Mouse (Mus musculus): ENCODE data around the gene Ulk3. TPM values are rescaled to one million over a fixed set of nuclear protein-coding genes. Genes with fewer than 3 reads are reported as not detected.

Gene Ulk3
- 10 to 100 TPM; 28.4 to 33.6 TPM for total RNA-seq (2023)

DNA sequence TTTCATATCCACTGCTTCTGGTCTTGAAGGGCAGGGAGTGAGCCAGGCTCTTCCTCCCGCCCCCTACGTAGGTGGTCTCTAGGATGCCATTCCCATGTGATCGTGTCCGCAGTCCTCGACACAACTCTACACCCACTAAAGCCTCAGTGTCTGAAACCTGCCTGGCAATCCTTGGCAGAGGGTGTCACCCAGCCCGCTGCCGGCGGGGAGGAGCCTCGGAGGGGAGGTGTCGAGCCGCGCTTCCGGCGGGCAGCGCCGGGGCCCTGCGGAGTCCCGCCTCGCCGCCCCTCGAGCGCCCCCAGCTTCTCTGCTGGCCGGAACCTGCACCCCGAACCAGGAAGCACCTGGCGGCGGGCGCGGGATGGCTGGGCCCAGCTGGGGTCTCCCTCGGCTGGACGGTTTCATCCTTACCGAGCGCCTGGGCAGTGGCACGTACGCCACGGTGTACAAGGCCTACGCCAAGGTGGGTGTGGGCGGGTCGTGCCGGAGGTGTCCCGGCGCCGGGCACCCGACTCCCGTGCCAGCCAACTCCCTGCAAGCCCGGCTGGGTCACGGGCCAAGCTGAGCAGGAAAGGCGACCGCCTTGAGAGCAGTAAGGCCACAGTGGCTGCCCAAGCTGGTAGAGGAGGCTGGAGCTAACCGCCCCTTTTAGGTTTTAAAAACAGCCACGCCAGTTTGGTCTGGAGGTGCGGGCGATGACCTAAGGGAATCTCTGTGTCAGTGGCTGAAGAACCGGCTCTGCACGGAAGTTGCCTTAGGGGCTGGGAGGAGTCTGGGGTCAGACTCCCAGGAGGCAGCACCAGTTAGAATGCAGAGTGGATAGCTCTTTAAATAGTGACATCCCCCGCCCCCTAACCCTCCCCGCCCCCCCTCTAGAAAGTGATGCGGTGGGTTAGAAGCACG is at the start of gene Ulk3:
Ulk3 (plus strand) TSS at position 229 of the 903 bp plus-strand sequence.

DNA sequence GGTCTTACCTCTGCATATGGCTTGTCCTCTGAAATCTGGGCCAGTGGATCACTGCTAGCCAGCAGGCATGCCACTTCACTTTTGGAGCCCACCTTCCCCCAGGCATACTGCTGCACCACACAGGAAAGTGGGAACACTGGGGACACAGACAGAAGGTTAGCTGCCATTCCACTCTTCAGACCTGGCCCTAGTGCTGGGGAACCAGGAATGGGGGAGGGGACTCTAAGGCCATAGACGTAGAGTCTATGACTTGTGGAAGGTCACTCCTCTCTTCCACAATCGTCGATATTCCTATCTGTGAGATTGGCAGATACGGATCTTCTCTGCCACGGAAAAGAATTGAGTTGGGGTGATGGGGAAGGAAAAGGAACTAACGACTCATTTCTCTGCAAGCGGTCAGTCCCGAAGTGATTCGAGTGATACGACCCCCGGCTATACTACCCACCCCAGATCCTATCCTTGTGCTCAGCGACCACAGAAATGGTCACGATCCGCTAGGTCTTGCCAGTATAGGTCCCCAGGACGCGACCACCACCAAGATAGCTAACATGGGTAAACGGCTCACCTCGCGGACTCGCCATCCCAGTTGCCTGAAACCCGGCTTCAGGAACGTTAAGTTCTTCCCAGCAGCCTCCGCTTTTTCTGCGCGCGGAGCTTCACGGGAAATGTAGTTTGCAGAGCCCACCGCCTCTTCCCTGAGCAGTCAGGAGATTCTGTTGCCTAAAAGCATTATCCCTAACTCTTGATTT is 36.9 kb upstream of the Ulk3 start, which contains the start of gene Mpi:
Mpi (minus strand) TSS at position 625 of the 749 bp plus-strand sequence.

DNA sequence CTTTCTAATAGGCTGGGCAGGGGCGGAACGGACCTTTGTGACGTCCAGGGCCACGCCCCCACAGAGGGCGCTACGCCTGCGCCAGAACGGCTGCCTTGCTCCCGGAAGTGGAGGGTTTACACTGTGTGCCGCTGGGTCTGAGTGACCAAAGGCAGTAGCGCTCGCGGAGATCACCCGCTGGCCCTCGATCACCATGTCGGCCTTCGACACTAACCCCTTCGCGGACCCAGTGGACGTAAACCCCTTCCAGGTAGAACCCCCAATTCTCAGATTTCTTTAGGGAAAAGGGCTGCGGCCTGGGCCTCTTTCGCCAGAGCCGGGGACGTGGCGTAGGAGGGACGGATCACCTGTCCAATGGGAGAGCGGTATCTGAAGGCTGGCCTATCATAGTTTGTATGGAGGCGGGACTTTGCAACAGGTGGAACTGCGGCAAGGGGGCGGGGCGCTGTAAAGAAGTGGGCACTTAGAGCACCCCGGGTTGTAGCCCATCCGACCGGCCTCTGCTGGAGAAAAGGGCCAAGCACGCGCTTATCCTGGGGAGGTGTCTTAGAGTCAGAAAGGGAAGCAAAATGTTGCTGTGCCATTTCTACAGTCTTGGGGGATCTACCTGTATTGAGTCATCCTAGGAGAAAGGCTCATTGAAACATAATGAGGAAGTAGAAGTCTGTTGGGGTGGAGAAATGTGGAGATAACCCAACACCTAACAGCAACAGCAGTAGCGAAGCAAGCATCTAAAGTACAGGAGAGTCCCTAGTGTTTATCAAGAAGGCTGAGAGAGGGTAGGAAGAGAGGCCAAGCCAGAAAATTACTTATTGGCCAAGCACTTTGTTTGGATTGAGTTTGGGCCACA is 28.2 kb upstream of the Ulk3 start, which contains the start of gene Scamp2:
Scamp2 (plus strand) TSS at position 83 of the 850 bp plus-strand sequence.

DNA sequence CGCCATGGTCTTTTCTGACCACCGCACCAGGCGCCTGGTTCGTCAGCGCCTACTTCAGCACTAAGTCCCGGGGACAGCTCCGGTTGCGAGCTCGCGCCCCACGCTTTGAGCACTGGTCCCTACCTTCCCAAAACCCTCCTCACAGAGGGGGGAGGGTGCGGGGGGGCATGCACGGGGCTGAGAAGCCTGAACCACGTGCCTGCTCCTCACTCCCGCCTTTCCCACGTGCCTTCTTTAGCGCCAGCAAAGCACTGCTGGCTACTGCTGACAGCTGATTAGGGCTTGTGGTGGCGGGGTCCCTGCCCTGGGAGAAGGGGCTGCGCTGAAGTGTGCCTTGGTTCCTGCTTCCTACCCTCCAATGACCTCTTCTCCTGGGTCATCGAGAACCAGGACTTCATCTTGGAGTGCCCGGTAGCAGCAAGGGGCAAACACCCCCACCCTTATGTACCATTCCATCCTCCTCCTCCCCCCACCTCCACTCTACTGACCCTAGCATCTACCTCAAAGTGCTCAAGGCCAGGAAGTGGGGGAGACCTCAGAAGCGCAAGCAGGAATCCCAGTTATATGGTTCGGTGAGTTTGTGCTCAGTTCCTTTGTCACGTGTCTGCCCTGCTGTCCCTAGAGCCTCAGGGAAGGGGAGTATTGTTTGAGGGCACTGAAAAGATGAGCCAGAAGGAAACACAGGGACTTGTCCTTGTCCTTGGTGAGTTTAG is 17.0 kb downstream of the Ulk3 start, which contains the start of gene Cplx3:
Cplx3 (minus strand) TSS at position 143 of the 713 bp plus-strand sequence.

DNA sequence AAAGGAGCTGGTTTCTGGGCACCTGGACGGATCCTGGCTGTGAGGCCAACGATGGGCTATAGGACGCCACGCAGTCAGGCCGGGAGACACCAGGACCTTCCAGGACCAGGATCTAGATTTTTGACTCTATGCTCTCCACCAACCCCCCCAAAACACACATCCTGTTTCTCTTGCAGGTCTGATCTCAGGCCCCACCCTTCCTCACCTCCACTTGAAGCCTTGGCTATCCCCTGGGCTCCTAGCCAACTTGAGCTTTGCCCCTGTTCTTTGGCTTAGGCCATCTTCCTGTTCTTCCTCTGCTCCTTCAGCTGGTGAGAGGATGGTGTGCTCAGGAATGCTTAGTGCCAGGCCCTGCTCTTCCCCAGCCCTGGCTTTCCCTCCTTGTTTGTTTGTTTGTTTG is 31.4 kb downstream of the Ulk3 start, which contains the start of gene Lman1l:
Lman1l (minus strand) TSS at position 101 of the 400 bp plus-strand sequence.

Other genes with a start within 250 kb of the Ulk3 start
- gene Ppcdc, start 149.3 kb upstream of the Ulk3 start, total RNA-seq (2023) = 10 to 100 TPM; 28.2 to 29.6 TPM
- 1 to 10 TPM; 1.0 to 1.9 TPM for gene Scamp5, start 121.4 kb upstream of the Ulk3 start, total RNA-seq (2023)
- gene Rpp25, start 85.4 kb upstream of the Ulk3 start, total RNA-seq (2023) = not detected
- gene Cox5a, start 68.2 kb upstream of the Ulk3 start, total RNA-seq (2023) = 100 to 1,000 TPM; 108 to 123 TPM
- gene Fam219b, start 51.9 kb upstream of the Ulk3 start, total RNA-seq (2023) = 10 to 100 TPM in 1 of 2 experiments, 1 to 10 TPM in 1; 6.3 to 12.4 TPM
- 10 to 100 TPM in 1 of 2 experiments, 1 to 10 TPM in 1; 9.3 to 10.5 TPM for gene Mpi, start 36.7 kb upstream of the Ulk3 start, total RNA-seq (2023)
- 100 to 1,000 TPM; 144 to 146 TPM for gene Scamp2, start 28.5 kb upstream of the Ulk3 start, total RNA-seq (2023)
- gene Cplx3, start 16.8 kb downstream of the Ulk3 start, total RNA-seq (2023) = not detected
- not detected for gene Lman1l, start 31.3 kb downstream of the Ulk3 start, total RNA-seq (2023)
- gene Csk, start 64.2 kb downstream of the Ulk3 start, total RNA-seq (2023) = 100 to 1,000 TPM; 197 to 212 TPM
- not detected for gene Cyp1a2, start 94.3 kb downstream of the Ulk3 start, total RNA-seq (2023)
- gene Cyp1a1, start 98.5 kb downstream of the Ulk3 start, total RNA-seq (2023) = not detected
- gene Edc3, start 119.1 kb downstream of the Ulk3 start, total RNA-seq (2023) = 10 to 100 TPM; 14.9 to 15.3 TPM
- gene Clk3, start 176.4 kb downstream of the Ulk3 start, total RNA-seq (2023) = 100 to 1,000 TPM; 160 to 171 TPM
- gene Arid3b, start 247.3 kb downstream of the Ulk3 start, total RNA-seq (2023) = 10 to 100 TPM; 34.3 to 39.4 TPM

All from neutrophil, adult 59 days (primary cell).